ENCODE assay signal across 7 mouse cellular contexts in genomic region chr11:106271794-106272643, GRCm38 (mm10). TPM values are rescaled to one million over a fixed set of nuclear protein-coding genes. Genes with fewer than 3 reads are reported as not detected.
DNase-seq lines count a peak whose midpoint lies in the region; ATAC-seq and TF ChIP-seq lines count a peak whose summit lies in the region.

No protein-coding gene starts in this region.

- no peak for ATAC-seq in G1E (ENCODE audit: extremely low read depth, insufficient number of reproducible peaks, low FRiP score, poor library complexity, severe bottlenecking)
- ATAC-seq in embryonic facial prominence, embryonic 13.5 days (ENCODE audit: insufficient number of reproducible peaks, insufficient read depth, low FRiP score, low TSS enrichment, low read depth) = peak; percentile 16; the same call in 1 of the 2 replicates
- peak; percentile 48 for ATAC-seq in midbrain, embryonic 15.5 days (replicated peaks)

- no peak for TF ChIP-seq CTCF in CH12.LX (conservative IDR thresholded peaks at IDR 0.05 in 1 of 2, IDR thresholded peaks at IDR 0.05 in 1 of 2; ENCODE audit: low read depth in 2 of 2, low read length in 2 of 2)
- no peak for TF ChIP-seq CTCF in G1E (IDR thresholded peaks at IDR 0.05; ENCODE audit: low read depth, low read length)
- TF ChIP-seq CTCF in liver, adult 2 months (IDR thresholded peaks at IDR 0.05; ENCODE audit: low read depth, low read length) = no peak

- TF ChIP-seq EP300 in CH12.LX (IDR thresholded peaks at IDR 0.05; ENCODE audit: low read length) = no peak

- H3K4me2 ChIP-seq in CH12.LX (ENCODE audit: insufficient read depth, low read depth, poor library complexity, severe bottlenecking) = peak overlapping the region; percentile 95
- H3K4me2 ChIP-seq in embryonic facial prominence, embryonic 13.5 days = peak overlapping the region; percentile 91
- H3K4me2 ChIP-seq in midbrain, embryonic 15.5 days = peak overlapping the region; percentile 91

- no peak for TF ChIP-seq POLR2A in CH12.LX (IDR thresholded peaks at IDR 0.05; ENCODE audit: low read depth, low read length)
- no peak for TF ChIP-seq POLR2A in liver, adult 2 months (IDR thresholded peaks at IDR 0.05; ENCODE audit: extremely low read depth, insufficient read depth, low read length)

- H3K4me3 ChIP-seq in CH12.LX (replicated peaks in 1 of 3; ENCODE audit: low read depth in 2 of 3, low read length in 2 of 3, poor library complexity in 1 of 3) = peak overlapping the region; percentile 73 to 95 (median 82)
- peak overlapping the region; percentile 92 for H3K4me3 ChIP-seq in G1E (ENCODE audit: low read depth, low read length)
- H3K4me3 ChIP-seq in embryonic facial prominence, embryonic 13.5 days = peak overlapping the region; percentile 99
- H3K4me3 ChIP-seq in hindbrain, embryonic 10.5 days = peak overlapping the region; percentile 92
- peak overlapping the region; percentile 96 for H3K4me3 ChIP-seq in liver, adult 2 months (ENCODE audit: insufficient read depth, low read depth, low read length)
- peak overlapping the region; percentile 99 for H3K4me3 ChIP-seq in midbrain, embryonic 15.5 days

- H3K36me3 ChIP-seq in CH12.LX (replicated peaks in 1 of 2; ENCODE audit: control insufficient read depth in 1 of 2, insufficient read depth in 1 of 2, low read length in 1 of 2) (peaks cover 8 to 22% of the 10 kb centered on the region in 2 experiments), G1E (replicated peaks) (peaks cover 41% of the 10 kb centered on the region)
- H3K36me3 ChIP-seq in embryonic facial prominence, embryonic 13.5 days = peaks cover 9% of the 10 kb centered on the region
- H3K36me3 ChIP-seq in hindbrain, embryonic 10.5 days = peaks cover 17% of the 10 kb centered on the region
- H3K36me3 ChIP-seq in liver, adult 2 months (ENCODE audit: control insufficient read depth, insufficient read depth, low read length) = peaks cover under 1% of the 10 kb centered on the region; the same call in 1 of the 2 replicates
- no peaks in the 10 kb centered on the region for H3K36me3 ChIP-seq in midbrain, embryonic 15.5 days (replicated peaks)

- H3K9me3 ChIP-seq in CH12.LX (replicated peaks; ENCODE audit: low read length) (no peaks in the 10 kb centered on the region), G1E (replicated peaks) (no peaks in the 10 kb centered on the region)
- H3K9me3 ChIP-seq in embryonic facial prominence, embryonic 13.5 days = no peaks in the 10 kb centered on the region
- H3K9me3 ChIP-seq in hindbrain, embryonic 10.5 days = no peaks in the 10 kb centered on the region
- H3K9me3 ChIP-seq in midbrain, embryonic 15.5 days = no peaks in the 10 kb centered on the region

- in situ Hi-C loops in CH12.LX (cut with MboI; ENCODE audit: low pct_ligation_motif_present, low pct_unique_long_range_greater_than_20kb, low sequenced_read_pairs) = no loop called here

- peak overlapping the region; percentile 81 for H3K9ac ChIP-seq in CH12.LX (ENCODE audit: insufficient read depth, low read depth)
- H3K9ac ChIP-seq in embryonic facial prominence, embryonic 13.5 days = peak overlapping the region; percentile 99
- peak overlapping the region; percentile 94 for H3K9ac ChIP-seq in liver, adult 2 months (ENCODE audit: low read depth, low read length)
- H3K9ac ChIP-seq in midbrain, embryonic 15.5 days = peak overlapping the region; percentile 94

- WGBS in embryonic facial prominence, embryonic 13.5 days = under 1% methylated on average over 41 of the region's 41 CpGs
- 2% methylated on average over 41 of the region's 41 CpGs for WGBS in hindbrain, embryonic 10.5 days
- whole genome bisulfite sequencing in liver, adult 2 months = under 1% methylated on average over 41 of the region's 41 CpGs
- WGBS in midbrain, embryonic 15.5 days = 1% methylated on average over 41 of the region's 41 CpGs

- H3K79me2 ChIP-seq in CH12.LX (replicated peaks; ENCODE audit: control insufficient read depth, extremely low read depth, insufficient read depth, poor library complexity, severe bottlenecking) = peaks cover 40% of the 10 kb centered on the region
- H3K79me2 ChIP-seq in liver, adult 2 months (ENCODE audit: control insufficient read depth, insufficient read depth, low read length) = peaks cover 15% of the 10 kb centered on the region; the same call in 1 of the 2 replicates

- TF ChIP-seq RAD21 in CH12.LX (IDR thresholded peaks at IDR 0.05; ENCODE audit: low read depth, low read length) = no peak

- H3K4me1 ChIP-seq in CH12.LX (ENCODE audit: control insufficient read depth in 1 of 2, insufficient read depth in 2 of 2) (peaks cover 24 to 62% of the 10 kb centered on the region in 2 experiments), G1E (ENCODE audit: insufficient read depth, low read depth, low read length) (peaks cover 76% of the 10 kb centered on the region)
- peaks cover 66% of the 10 kb centered on the region for H3K4me1 ChIP-seq in embryonic facial prominence, embryonic 13.5 days
- peaks cover 69% of the 10 kb centered on the region for H3K4me1 ChIP-seq in hindbrain, embryonic 10.5 days (replicated peaks)
- peaks cover 32% of the 10 kb centered on the region for H3K4me1 ChIP-seq in liver, adult 2 months (ENCODE audit: control insufficient read depth, insufficient read depth, low read length)
- H3K4me1 ChIP-seq in midbrain, embryonic 15.5 days = peaks cover 50% of the 10 kb centered on the region

- dilution Hi-C loops in CH12.LX (cut with MboI; ENCODE audit: extremely low pct_ligation_motif_present, extremely low pct_unique_long_range_greater_than_20kb, low sequenced_read_pairs) = no loop called here

- H3K27me3 ChIP-seq in CH12.LX (replicated peaks) = no peaks in the 10 kb centered on the region
- peaks cover 2% of the 10 kb centered on the region; the same call in 1 of the 2 replicates for H3K27me3 ChIP-seq in G1E (ENCODE audit: insufficient read depth, low read length)
- no peaks in the 10 kb centered on the region for H3K27me3 ChIP-seq in embryonic facial prominence, embryonic 13.5 days
- no peaks in the 10 kb centered on the region for H3K27me3 ChIP-seq in hindbrain, embryonic 10.5 days (ENCODE audit: insufficient read depth, poor library complexity, severe bottlenecking)
- no peaks in the 10 kb centered on the region for H3K27me3 ChIP-seq in liver, adult 2 months (ENCODE audit: control insufficient read depth, insufficient read depth, low read length)
- no peaks in the 10 kb centered on the region for H3K27me3 ChIP-seq in midbrain, embryonic 15.5 days (replicated peaks)

- H3K27ac ChIP-seq in CH12.LX (ENCODE audit: insufficient read depth, low read depth) = peak overlapping the region; percentile 22; the same call in 1 of the 2 replicates
- peak overlapping the region; percentile 97 for H3K27ac ChIP-seq in embryonic facial prominence, embryonic 13.5 days
- H3K27ac ChIP-seq in hindbrain, embryonic 10.5 days = peak overlapping the region; percentile 98
- H3K27ac ChIP-seq in liver, adult 2 months (replicated peaks; ENCODE audit: insufficient read depth, low read depth, low read length) = peak overlapping the region; percentile 91
- peak overlapping the region; percentile 85 for H3K27ac ChIP-seq in midbrain, embryonic 15.5 days

- DNase-seq in CH12.LX (ENCODE audit: extremely low read depth) (peak; percentile 42), G1E (ENCODE audit: low spot score) (peak; percentile 45)
- DNase-seq in hindbrain, embryonic 10.5 days (ENCODE audit: low spot score) = no peak
- DNase-seq in liver, adult 2 months (ENCODE audit: extremely low read depth, low read depth, low spot score) = no peak
- no peak for DNase-seq in layer of hippocampus, adult 8-10 months (ENCODE audit: low spot score in 2 of 2)

RNA-seq across cellular contexts. Expression of gene Smarcd2, which starts 0.8 kb away (rescaled TPM):
- total RNA-seq in CH12.LX (2012; rRNA removed) (89.4 and 94.3 TPM in 2 replicates), CH12.LX (2014; rRNA removed) (105 and 110 TPM in 2 replicates), G1E (2014; fragmentation: Nextera tagmentation) (94.1 and 113 TPM in 2 replicates), G1E (2017) (139 and 149 TPM in 2 replicates)
- polyA plus RNA-seq in CH12.LX (2012; ENCODE audit: insufficient read length, low read depth) (103 and 116 TPM in 2 replicates), G1E (2012) (138 and 154 TPM in 2 replicates)
- 75.7 and 88.0 TPM in 2 replicates for polyA plus RNA-seq in embryonic facial prominence, embryonic 13.5 days (2015; fragmentation: Nextera tagmentation; extraction: Ambion mirVana)
- polyA plus RNA-seq in hindbrain, embryonic 10.5 days (2016; fragmentation: Nextera tagmentation; extraction: Ambion mirVana) = 24.9 and 27.3 TPM in 2 replicates
- 70.1 and 70.3 TPM in 2 replicates for total RNA-seq in liver, adult 2 months (2014; rRNA removed)
- 67.3 and 84.8 TPM in 2 replicates for polyA plus RNA-seq in liver, adult 2 months (2012; rRNA removed)
- 10.9 and 11.5 TPM in 2 replicates for polyA plus RNA-seq in midbrain, embryonic 15.5 days (2015; fragmentation: Nextera tagmentation; extraction: Ambion mirVana)
- 10 to 100 TPM; 29.1 to 34.7 (median 31.2) TPM for total RNA-seq in layer of hippocampus, adult 8-10 months (2022)

RNA-seq across cellular contexts. Expression of gene Tcam1, which starts 4.5 kb away (rescaled TPM):
- total RNA-seq in CH12.LX (2012; rRNA removed) (4.2 and 5.9 TPM in 2 replicates), CH12.LX (2014; rRNA removed) (0.68 and 0.82 TPM in 2 replicates), G1E (2014; fragmentation: Nextera tagmentation) (not detected in 2 replicates), G1E (2017) (0.12 TPM in 1 of 2 replicates, not detected in the other)
- polyA plus RNA-seq in CH12.LX (2012; ENCODE audit: insufficient read length, low read depth) (0.64 and 0.99 TPM in 2 replicates), G1E (2012) (0.01 TPM in 1 of 2 replicates, not detected in the other)
- polyA plus RNA-seq in embryonic facial prominence, embryonic 13.5 days (2015; fragmentation: Nextera tagmentation; extraction: Ambion mirVana) = 0.19 and 0.44 TPM in 2 replicates
- polyA plus RNA-seq in hindbrain, embryonic 10.5 days (2016; fragmentation: Nextera tagmentation; extraction: Ambion mirVana) = 0.12 and 0.25 TPM in 2 replicates
- not detected in 2 replicates for total RNA-seq in liver, adult 2 months (2014; rRNA removed)
- polyA plus RNA-seq in liver, adult 2 months (2012; rRNA removed) = not detected in 2 replicates
- 0.12 and 0.20 TPM in 2 replicates for polyA plus RNA-seq in midbrain, embryonic 15.5 days (2015; fragmentation: Nextera tagmentation; extraction: Ambion mirVana)
- under 1 TPM in 2 of 4 experiments, not detected in 2; 0.16 to 0.20 TPM for total RNA-seq in layer of hippocampus, adult 8-10 months (2022)

RNA-seq across cellular contexts. Expression of gene Psmc5, which starts 16.1 kb away (rescaled TPM):
- total RNA-seq in CH12.LX (2012; rRNA removed) (250 and 344 TPM in 2 replicates), CH12.LX (2014; rRNA removed) (139 and 151 TPM in 2 replicates), G1E (2014; fragmentation: Nextera tagmentation) (44.0 and 50.7 TPM in 2 replicates), G1E (2017) (90.7 and 96.0 TPM in 2 replicates)
- polyA plus RNA-seq in CH12.LX (2012; ENCODE audit: insufficient read length, low read depth) (344 and 352 TPM in 2 replicates), G1E (2012) (38.4 and 64.1 TPM in 2 replicates)
- 286 and 310 TPM in 2 replicates for polyA plus RNA-seq in embryonic facial prominence, embryonic 13.5 days (2015; fragmentation: Nextera tagmentation; extraction: Ambion mirVana)
- 371 and 420 TPM in 2 replicates for polyA plus RNA-seq in hindbrain, embryonic 10.5 days (2016; fragmentation: Nextera tagmentation; extraction: Ambion mirVana)
- 60.3 and 65.2 TPM in 2 replicates for total RNA-seq in liver, adult 2 months (2014; rRNA removed)
- polyA plus RNA-seq in liver, adult 2 months (2012; rRNA removed) = 37.7 and 43.2 TPM in 2 replicates
- 297 and 300 TPM in 2 replicates for polyA plus RNA-seq in midbrain, embryonic 15.5 days (2015; fragmentation: Nextera tagmentation; extraction: Ambion mirVana)
- 100 to 1,000 TPM; 164 to 180 (median 176) TPM for total RNA-seq in layer of hippocampus, adult 8-10 months (2022)

RNA-seq across cellular contexts. Expression of gene Ftsj3, which starts 16.1 kb away (rescaled TPM):
- total RNA-seq in CH12.LX (2012; rRNA removed) (178 and 269 TPM in 2 replicates), CH12.LX (2014; rRNA removed) (215 and 223 TPM in 2 replicates), G1E (2014; fragmentation: Nextera tagmentation) (49.0 and 59.8 TPM in 2 replicates), G1E (2017) (90.6 and 109 TPM in 2 replicates)
- polyA plus RNA-seq in CH12.LX (2012; ENCODE audit: insufficient read length, low read depth) (298 and 354 TPM in 2 replicates), G1E (2012) (11.5 and 21.6 TPM in 2 replicates)
- polyA plus RNA-seq in embryonic facial prominence, embryonic 13.5 days (2015; fragmentation: Nextera tagmentation; extraction: Ambion mirVana) = 60.0 and 63.0 TPM in 2 replicates
- polyA plus RNA-seq in hindbrain, embryonic 10.5 days (2016; fragmentation: Nextera tagmentation; extraction: Ambion mirVana) = 52.6 and 78.7 TPM in 2 replicates
- 19.7 and 20.7 TPM in 2 replicates for total RNA-seq in liver, adult 2 months (2014; rRNA removed)
- polyA plus RNA-seq in liver, adult 2 months (2012; rRNA removed) = 8.8 and 13.8 TPM in 2 replicates
- polyA plus RNA-seq in midbrain, embryonic 15.5 days (2015; fragmentation: Nextera tagmentation; extraction: Ambion mirVana) = 33.0 and 34.1 TPM in 2 replicates
- total RNA-seq in layer of hippocampus, adult 8-10 months (2022) = 10 to 100 TPM; 28.9 to 33.3 (median 32.4) TPM

RNA-seq across cellular contexts. Expression of gene Gh, which starts 29.6 kb away (rescaled TPM):
- 0.38 and 0.46 TPM in 2 replicates for total RNA-seq in CH12.LX (2012; rRNA removed)
- total RNA-seq in CH12.LX (2014; rRNA removed) = 0.31 and 0.68 TPM in 2 replicates
- 0.76 and 1.0 TPM in 2 replicates for polyA plus RNA-seq in CH12.LX (2012; ENCODE audit: insufficient read length, low read depth)
- not detected in 2 replicates for total RNA-seq in G1E (2014; fragmentation: Nextera tagmentation)
- not detected in 2 replicates for total RNA-seq in G1E (2017)
- polyA plus RNA-seq in G1E (2012) = not detected in 2 replicates
- not detected in 2 replicates for polyA plus RNA-seq in embryonic facial prominence, embryonic 13.5 days (2015; fragmentation: Nextera tagmentation; extraction: Ambion mirVana)
- not detected in 2 replicates for polyA plus RNA-seq in hindbrain, embryonic 10.5 days (2016; fragmentation: Nextera tagmentation; extraction: Ambion mirVana)
- total RNA-seq in liver, adult 2 months (2014; rRNA removed) = not detected in 2 replicates
- polyA plus RNA-seq in liver, adult 2 months (2012; rRNA removed) = not detected in 2 replicates
- polyA plus RNA-seq in midbrain, embryonic 15.5 days (2015; fragmentation: Nextera tagmentation; extraction: Ambion mirVana) = not detected in 2 replicates
- total RNA-seq in layer of hippocampus, adult 8-10 months (2022) = 1 to 10 TPM in 1 of 4 experiments, under 1 TPM in 1, not detected in 2; 0.57 to 1.7 TPM

Comparison
In these comparisons a context has a peak if more than half of its experiments do, and no peak if none do; other contexts are left out.
1. DNase-seq: peak in CH12.LX (single experiment) and G1E (single experiment); none in hindbrain, embryonic 10.5 days (single experiment), liver, adult 2 months (single experiment) and layer of hippocampus, adult 8-10 months (0 of 2).
2. H3K27ac ChIP-seq: peak in every context shown above with its lines; median percentile 98 in hindbrain, embryonic 10.5 days; 97 in embryonic facial prominence, embryonic 13.5 days; 91 in liver, adult 2 months; 85 in midbrain, embryonic 15.5 days; 22 in CH12.LX.
3. Peak in every context shown above with its lines, with median percentiles within 50 percentile points of each other: H3K4me2 ChIP-seq, H3K4me3 ChIP-seq and H3K9ac ChIP-seq.